In the genomic region with DNA sequence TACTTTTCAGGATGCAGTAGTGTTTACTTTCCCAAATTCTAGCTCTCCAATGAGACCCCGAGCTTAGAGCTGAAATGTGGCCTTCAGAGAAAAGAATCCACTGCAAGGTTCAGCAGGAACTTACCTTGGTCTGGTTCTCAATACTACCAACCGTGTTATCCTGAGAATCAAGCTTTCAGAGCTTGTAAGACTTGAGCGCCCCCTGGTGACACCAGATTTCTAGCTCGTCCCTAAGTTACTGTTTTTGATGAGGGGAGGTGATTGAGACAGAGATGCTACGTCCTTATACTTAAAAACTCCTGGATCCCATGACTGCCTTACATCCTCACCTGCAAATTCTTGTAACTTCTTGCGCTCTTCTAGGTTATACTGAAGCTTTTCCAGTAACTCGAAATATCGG, we compare ENCODE assay signal across 8 mouse cellular contexts. TPM values are rescaled to one million over a fixed set of nuclear protein-coding genes. Genes with fewer than 3 reads are reported as not detected.
DNase-seq lines count a peak whose midpoint lies in the region; ATAC-seq and TF ChIP-seq lines count a peak whose summit lies in the region.
"Had no signal": no experiment of that assay in that cellular context is flagged by ENCODE, and none has a peak within 500 bp of the region (broad histone marks: within the 10 kb centered on the region; RNA-seq: fewer than 3 reads in every experiment).

No protein-coding gene starts in this region.

- DNase-seq in Muller cell, postnatal 12 days (ENCODE audit: inconsistent ontology term) = peak; percentile 54
- peak; percentile 91 for DNase-seq in cerebellum, adult 8-10 months
- DNase-seq in gastrocnemius, postnatal 10 days = peak; percentile 89
- DNase-seq in layer of hippocampus, adult 2 months (ENCODE audit: low spot score in 2 of 2) = peak; percentile 77 to 91
- DNase-seq in lung, postnatal 14 days = peak; percentile 88
- DNase-seq in spleen, adult 12 weeks (ENCODE audit: low spot score) = peak; percentile 46

- H3K27ac ChIP-seq in layer of hippocampus, adult 2 months = no peak overlapping the region
- H3K27ac ChIP-seq: limb, embryonic 12.5 days had no signal

- ATAC-seq in CD4-positive, CD25-positive, alpha-beta regulatory T cell, adult 4 months = peak; percentile 62

- H3K4me3 ChIP-seq in layer of hippocampus, adult 2 months = no peak overlapping the region
- H3K4me3 ChIP-seq: limb, embryonic 12.5 days had no signal

- peak; percentile 88 for TF ChIP-seq CTCF in layer of hippocampus, adult 2 months (conservative IDR thresholded peaks at IDR 0.05)

RNA-seq across cellular contexts. Expression of gene Strc, which starts 9.7 kb away (rescaled TPM):
- under 1 TPM; 0.10 to 0.35 TPM for polyA plus RNA-seq in CD4-positive, CD25-positive, alpha-beta regulatory T cell, adult 4 months (2017; shearing (Covaris generic))
- total RNA-seq in gastrocnemius, postnatal 10 days (2021) = not detected
- total RNA-seq in layer of hippocampus, adult 2 months (2021) = under 1 TPM; 0.46 to 0.69 TPM
- polyA plus RNA-seq: limb, embryonic 12.5 days had no signal

RNA-seq across cellular contexts. Expression of gene Pdia3, which starts 17.0 kb away (rescaled TPM):
- 100 to 1,000 TPM; 665 to 860 TPM for polyA plus RNA-seq in CD4-positive, CD25-positive, alpha-beta regulatory T cell, adult 4 months (2017; shearing (Covaris generic))
- 100 to 1,000 TPM; 106 to 133 TPM for total RNA-seq in gastrocnemius, postnatal 10 days (2021)
- 100 to 1,000 TPM; 170 to 193 TPM for total RNA-seq in layer of hippocampus, adult 2 months (2021)

RNA-seq across cellular contexts. Expression of gene Catsper2, which starts 17.0 kb away (rescaled TPM):
- polyA plus RNA-seq in CD4-positive, CD25-positive, alpha-beta regulatory T cell, adult 4 months (2017; shearing (Covaris generic)) = 1 to 10 TPM; 2.3 to 3.4 TPM
- 1 to 10 TPM; 1.7 to 2.0 TPM for total RNA-seq in gastrocnemius, postnatal 10 days (2021)
- 1 to 10 TPM; 5.3 TPM for total RNA-seq in layer of hippocampus, adult 2 months (2021)

RNA-seq across cellular contexts. Expression of gene Ckmt1, which starts 39.1 kb away (rescaled TPM):
- not detected for polyA plus RNA-seq in CD4-positive, CD25-positive, alpha-beta regulatory T cell, adult 4 months (2017; shearing (Covaris generic))
- under 1 TPM; 0.47 to 0.72 TPM for total RNA-seq in gastrocnemius, postnatal 10 days (2021)
- 100 to 1,000 TPM; 360 to 396 TPM for total RNA-seq in layer of hippocampus, adult 2 months (2021)

RNA-seq across cellular contexts. Expression of gene Ppip5k1, which starts 41.4 kb away (rescaled TPM):
- polyA plus RNA-seq in CD4-positive, CD25-positive, alpha-beta regulatory T cell, adult 4 months (2017; shearing (Covaris generic)) = 1 to 10 TPM; 6.8 to 9.5 TPM
- total RNA-seq in gastrocnemius, postnatal 10 days (2021) = 10 to 100 TPM; 24.4 to 24.8 TPM
- total RNA-seq in layer of hippocampus, adult 2 months (2021) = 100 to 1,000 TPM; 106 to 110 TPM
